Mouse (Mus musculus) cerebellum, adult 9-11 months (tissue): ENCODE measurements at regions not wholly inside any gene's neighbourhood (a gene's known extent, or its start where the extent isn't known, plus 50 kb on each side); places are given as distances from the start of the nearest gene placed in this dataset.
"Not testable (repeated sequence)": the region's sequence is repeated elsewhere in the genome, so short reads cannot be mapped to it uniquely, and the experiment has no call there.

Experiments used
- DNase-seq: peaks from one replicate; pipeline ENCODE4 v3.0.0; 2022

- DNase-seq, result no peak
Observed at GRCm38 (mm10) chr12:16374331-16374996, 236.3 kb downstream of the Lpin1 start.

DNA sequence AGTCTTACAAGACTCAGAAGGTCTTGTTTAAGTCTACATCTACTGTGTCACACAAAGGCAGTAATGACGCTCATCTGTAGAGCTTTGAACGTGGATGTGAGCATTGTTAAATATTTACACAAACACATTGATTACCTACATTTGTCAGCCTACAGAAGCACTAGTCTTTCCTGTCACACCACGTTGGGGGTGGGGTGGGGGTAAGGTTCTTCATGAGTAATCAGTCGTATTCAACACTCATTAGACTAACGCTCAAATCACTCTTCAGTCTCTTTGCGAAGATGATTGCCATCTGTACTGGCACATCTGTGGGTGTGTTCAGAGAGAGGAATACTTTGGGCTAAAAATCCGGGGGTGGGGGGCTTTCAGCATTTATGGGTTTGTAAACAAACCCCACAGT is 240.7 kb downstream of the Lpin1 start:
- DNase-seq, result no peak

DNA sequence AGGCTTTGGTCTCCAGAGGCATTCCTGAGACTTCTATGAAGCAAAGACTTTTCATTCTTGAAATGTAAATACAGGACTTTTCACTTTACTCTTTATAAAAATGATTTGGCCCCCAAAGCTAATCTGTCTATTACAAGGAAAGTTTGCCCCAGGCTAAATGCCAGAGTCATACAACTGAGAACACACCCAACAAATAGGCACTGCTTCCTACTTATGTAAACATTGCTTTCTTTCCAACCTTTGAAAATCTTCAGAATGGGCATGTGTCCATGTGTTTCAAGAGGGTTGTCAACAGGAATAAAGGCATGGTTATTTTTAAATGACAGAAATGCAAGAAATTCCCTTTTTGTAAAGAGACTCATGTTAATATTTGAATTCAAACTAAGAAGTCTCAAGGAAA is 248.4 kb downstream of the Lpin1 start:
- DNase-seq, result no peak

DNA sequence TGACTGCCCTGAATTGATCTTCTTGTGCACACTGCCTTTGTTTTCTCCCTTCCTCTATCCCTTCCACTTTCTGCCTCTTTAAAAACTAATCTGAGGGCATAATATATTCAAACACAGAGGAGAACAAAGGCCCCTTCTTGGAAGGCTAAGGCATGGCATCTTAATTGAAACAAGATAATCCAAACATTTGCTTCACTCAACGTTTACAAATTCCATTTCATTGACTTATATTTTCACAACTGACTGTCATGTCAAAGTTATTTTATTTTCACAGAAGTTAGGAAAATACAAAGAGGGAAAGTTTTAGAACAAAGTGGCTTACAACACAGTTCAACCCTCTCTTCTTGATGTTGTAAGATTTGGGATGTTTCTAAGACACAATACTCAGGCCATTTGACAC is 251.9 kb downstream of the Lpin1 start:
- DNase-seq, result no peak

DNA sequence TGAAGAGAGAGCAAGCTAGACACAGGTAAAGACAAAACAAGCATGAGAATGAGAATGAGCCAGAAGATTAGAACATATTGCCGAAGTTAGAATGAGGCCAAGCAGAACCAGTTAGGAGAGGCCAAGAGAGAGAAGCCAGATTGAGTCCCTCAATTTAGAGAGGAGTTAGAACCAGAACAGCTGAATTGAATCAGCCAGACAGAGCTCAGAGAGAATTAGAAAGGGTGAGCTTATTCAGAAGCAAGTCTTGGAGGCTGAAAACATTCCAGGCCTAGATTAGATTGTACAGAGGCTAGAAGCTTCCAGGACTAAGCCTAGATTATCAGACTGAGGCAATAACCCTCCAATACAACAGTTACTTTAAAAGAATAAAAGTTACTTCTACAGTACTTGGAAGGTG is 256.1 kb downstream of the Lpin1 start:
- DNase-seq, result no peak

DNA sequence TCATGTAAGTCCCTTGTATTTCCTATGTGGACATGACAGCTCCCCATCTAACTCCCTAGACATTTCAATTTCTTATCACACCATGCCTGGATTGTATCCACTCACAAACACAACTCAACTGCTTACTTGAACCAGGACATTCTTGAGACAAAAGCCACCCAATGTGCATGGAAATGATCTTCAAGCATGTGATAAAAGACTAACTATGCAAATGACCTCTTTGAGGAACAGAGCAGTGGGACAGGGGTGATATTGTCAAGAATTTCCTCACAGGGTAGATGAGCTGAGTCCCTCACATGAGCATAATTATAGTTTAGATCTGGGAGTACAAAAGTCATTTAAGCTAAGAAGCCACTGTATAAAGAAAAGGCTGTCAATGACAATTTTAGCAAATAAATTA is 259.0 kb downstream of the Lpin1 start:
- DNase-seq, result no peak

GRCm38 (mm10) chr12:16349310-16349709 is 261.5 kb downstream of the Lpin1 start:
- no peak for DNase-seq

DNA sequence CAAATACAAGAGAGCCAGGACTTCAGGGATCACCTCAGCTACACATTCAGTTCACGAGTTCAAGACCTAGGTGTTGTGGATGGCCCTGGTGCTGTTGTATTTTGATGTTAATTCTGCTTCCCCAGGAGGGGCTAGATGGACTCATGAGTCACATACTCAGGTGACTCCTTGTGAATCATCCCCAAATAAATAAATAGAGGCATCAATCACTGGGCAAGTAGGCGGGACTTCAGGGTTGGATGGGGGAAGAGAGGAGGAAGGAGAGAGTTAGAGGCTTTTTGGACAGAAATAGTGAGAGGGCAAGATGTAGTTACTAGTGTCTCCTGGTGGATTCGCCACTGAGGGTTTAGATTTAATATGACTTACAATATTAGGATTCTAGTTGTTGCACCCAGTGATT is 266.7 kb downstream of the Lpin1 start:
- DNase-seq, result no peak

GRCm38 (mm10) chr12:16342030-16342429 is 268.7 kb downstream of the Lpin1 start:
- not testable (repeated sequence) for DNase-seq

DNA sequence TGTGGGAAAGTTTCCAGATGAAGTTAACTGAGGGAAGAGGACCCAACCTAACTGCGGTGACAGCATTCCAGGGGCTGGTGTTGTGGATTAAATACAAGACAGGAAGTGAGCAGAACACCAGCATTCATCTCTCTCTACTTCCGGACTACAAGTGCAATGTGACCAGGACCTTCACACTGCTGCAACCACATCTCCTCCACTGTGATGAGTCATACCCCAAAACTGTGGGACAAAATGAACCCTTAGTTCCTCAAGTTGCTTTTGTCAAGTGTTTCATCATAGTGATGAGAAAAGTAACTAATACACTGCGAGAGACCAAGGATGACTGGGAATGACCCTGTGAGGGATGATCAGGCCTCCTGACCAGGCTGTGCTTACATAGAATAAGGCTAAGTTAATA is 279.3 kb downstream of the Lpin1 start:
- DNase-seq, result no peak

GRCm38 (mm10) chr12:16329129-16329528 is 281.6 kb downstream of the Lpin1 start:
- DNase-seq, result no peak

GRCm38 (mm10) chr12:16320536-16321402 is 290.0 kb downstream of the Lpin1 start:
- DNase-seq, result peak; percentile 1

- no peak for DNase-seq
Observed at GRCm38 (mm10) chr12:16308101-16308500, 302.7 kb downstream of the Lpin1 start.

DNA sequence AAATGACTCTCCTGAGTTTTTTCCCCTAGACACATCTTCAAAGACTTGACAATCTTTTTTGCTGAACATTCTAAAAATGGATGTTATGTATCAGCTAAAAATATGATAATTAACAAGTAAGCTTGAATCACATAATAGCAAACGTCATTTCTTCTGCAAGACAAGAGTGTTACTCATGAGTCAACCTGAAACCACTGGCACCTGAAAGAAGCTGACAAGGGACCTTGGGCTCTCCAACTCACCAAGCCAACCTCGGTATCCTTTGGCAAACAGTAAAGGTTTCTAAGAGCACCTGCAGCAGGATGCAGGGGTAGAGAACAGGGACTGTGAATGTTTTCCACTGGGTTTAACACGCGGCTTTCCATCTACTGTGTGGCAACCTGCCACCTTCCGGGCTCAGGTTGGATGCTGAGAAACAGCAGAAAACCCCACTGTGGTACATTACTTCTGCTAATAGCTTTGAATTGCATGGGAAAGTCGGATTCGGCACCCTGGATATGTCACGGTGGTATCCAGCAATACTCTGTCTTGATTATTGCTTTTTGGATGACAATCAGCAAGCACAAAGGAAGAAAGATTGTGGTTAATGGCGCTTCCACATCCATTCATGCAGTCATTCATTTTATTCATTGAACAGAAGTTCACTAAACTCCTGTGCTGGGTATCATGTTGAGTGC is 305.9 kb downstream of the Lpin1 start:
- DNase-seq, result no peak

GRCm38 (mm10) chr12:16285061-16285460 is 325.7 kb downstream of the Lpin1 start:
- no peak for DNase-seq

- no peak for DNase-seq
Observed at GRCm38 (mm10) chr12:16279146-16279545, 331.6 kb downstream of the Lpin1 start.

GRCm38 (mm10) chr12:16277567-16278332 is 333.0 kb downstream of the Lpin1 start:
- no peak for DNase-seq

DNA sequence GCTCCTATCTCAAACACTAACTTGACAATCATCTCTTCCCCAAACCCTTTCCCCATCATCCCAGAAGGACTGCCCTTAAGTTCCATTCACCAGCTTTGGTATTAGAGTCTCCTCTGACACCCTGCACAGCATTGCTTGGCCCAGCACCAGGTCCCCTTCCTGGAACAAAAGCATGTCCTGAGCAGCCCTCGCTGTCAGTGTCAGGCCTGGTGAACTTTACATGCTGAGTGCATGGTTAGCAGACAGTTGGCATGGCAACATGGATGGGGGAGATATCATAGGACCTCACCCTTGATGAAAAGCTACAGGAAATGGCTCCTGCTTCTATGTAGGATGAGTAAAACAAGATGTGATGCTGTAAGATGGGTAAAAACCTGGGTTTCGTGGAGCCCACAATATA is 333.6 kb downstream of the Lpin1 start:
- no peak for DNase-seq

GRCm38 (mm10) chr12:16276301-16276700 is 334.5 kb downstream of the Lpin1 start:
- no peak for DNase-seq

DNA sequence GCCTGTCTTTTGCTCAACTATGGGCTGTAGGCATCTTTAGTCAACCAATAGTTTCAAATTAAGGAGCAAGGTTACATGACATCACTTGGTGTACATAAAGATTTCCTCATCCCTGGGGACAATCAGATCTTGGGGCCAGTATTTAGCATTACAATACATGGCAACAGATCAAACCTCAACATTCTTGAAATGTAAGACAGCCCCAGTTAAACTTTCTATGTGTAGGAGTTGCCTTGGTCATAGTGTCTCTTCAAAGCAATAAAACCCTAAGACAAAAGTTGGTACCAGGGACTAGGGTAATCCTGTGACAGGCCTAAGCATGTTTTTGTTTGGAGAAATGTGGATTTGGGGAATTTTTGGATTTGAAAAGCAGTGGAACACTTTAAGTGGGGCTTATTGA is 338.3 kb downstream of the Lpin1 start:
- no peak for DNase-seq

DNA sequence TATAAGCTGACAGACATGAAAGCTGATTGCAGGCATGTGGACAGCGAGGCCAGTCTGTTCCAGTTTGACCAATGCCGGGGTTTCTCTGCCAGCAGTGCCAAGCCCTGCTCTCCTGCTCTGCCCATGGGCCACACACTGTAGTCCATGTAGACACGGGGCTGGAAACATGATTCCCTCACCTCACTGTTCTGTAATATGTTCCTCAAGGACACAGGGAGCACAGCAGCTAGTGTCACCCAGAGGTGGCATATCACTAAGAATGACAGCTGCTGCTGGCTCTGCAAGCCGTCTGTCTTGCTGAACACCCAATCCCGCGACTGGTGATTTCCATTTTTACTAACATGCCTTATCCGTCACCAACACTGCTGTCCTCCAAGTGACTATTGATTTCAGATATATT is 339.9 kb downstream of the Lpin1 start:
- DNase-seq, result no peak

GRCm38 (mm10) chr12:16269706-16270105 is 341.1 kb downstream of the Lpin1 start:
- DNase-seq, result no peak

GRCm38 (mm10) chr12:16268621-16269165 is 342.1 kb downstream of the Lpin1 start:
- DNase-seq, result no peak
